Mouse (Mus musculus) erythroblast, embryonic 14.5 days (primary cell): ENCODE results near the gene Mphosph8. TPM values are rescaled to one million over a fixed set of nuclear protein-coding genes. Genes with fewer than 3 reads are reported as not detected.

Experiments used
- H3K27me3 ChIP-seq: 2 replicates; pipeline ENCODE4 v1.6.1; 2012; ENCODE audit warnings: inconsistent platforms; ENCODE audit not compliant: control insufficient read depth
- H3K36me3 ChIP-seq: 2 replicates; pipeline ENCODE4 v1.6.1; 2012; ENCODE audit warnings: mild to moderate bottlenecking, inconsistent platforms; ENCODE audit not compliant: control insufficient read depth
- H3K4me1 ChIP-seq: 2 replicates; pipeline ENCODE4 v1.6.1; 2012; ENCODE audit warnings: inconsistent platforms; ENCODE audit not compliant: control insufficient read depth
- H3K4me3 ChIP-seq: replicated peaks from 2 replicates; pipeline ENCODE3; 2012; ENCODE audit warnings: moderate library complexity, mild to moderate bottlenecking, inconsistent platforms
- H3K9me3 ChIP-seq: 2 replicates; pipeline ENCODE4 v1.6.1; 2012; ENCODE audit warnings: low read length, inconsistent platforms, mixed read lengths; ENCODE audit not compliant: control insufficient read depth
- GATA1 ChIP-seq: IDR thresholded peaks from 2 replicates; pipeline ENCODE4 v1.6.1; 2012; ENCODE audit warnings: low read length, inconsistent platforms, mixed read lengths
- TAL1 ChIP-seq: IDR thresholded peaks from 3 replicates; pipeline ENCODE4 v1.6.1; 2012; ENCODE audit warnings: low read length, inconsistent platforms, mixed read lengths
- polyA plus RNA-seq: library from polyadenylated mRNA; stranded (reverse); fragments of >175 nt; gene quantifications from 2 replicates; pipeline ENCODE4 v1.2.3, GENCODE M21; 2012

The Mphosph8 gene
- 0.53 and 0.69 TPM in 2 replicates for polyA plus RNA-seq

- Histone ChIP-seq H3K27me3 (no peaks in the 10 kb centered on the region), H3K4me3 (peak within 1 kb of the TSS; percentile 79), H3K36me3 (peaks cover 20% of the 10 kb centered on the region), H3K9me3 (no peaks in the 10 kb centered on the region), H3K4me1 (peaks cover 29% of the 10 kb centered on the region)
- no peak for TF ChIP-seq TAL1
- TF ChIP-seq GATA1: no peak
Measured at GRCm38 (mm10) chr14:56667969-56668802, at the start of gene Mphosph8. Mphosph8 (plus strand) TSS chr14:56668248.

DNA sequence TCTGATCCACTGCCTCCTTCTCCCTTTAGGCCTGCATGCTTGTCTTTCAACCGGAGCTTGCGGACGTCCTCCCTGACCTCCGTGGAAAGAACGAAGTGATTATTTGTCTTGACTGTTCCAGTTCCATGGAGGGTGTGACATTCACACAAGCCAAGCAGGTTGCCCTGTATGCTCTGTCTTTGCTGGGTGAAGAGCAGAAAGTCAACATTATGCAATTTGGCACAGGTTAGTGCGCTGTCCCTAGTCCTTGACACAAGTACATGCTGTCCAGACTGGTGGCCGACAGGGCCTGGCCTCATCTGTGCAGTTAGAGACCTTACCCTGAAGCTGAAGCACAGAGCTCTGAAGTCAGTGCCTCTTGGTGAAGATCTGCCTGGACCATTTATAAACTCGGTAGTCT, 47.6 kb upstream of the Mphosph8 start:
- TF ChIP-seq TAL1: no peak
- TF ChIP-seq GATA1: no peak
- Histone ChIP-seq H3K36me3 (no peaks in the 10 kb centered on the region; the same call in 1 of the 2 replicates), H3K9me3 (no peaks in the 10 kb centered on the region), H3K4me3 (no peak overlapping the region), H3K27me3 (no peaks in the 10 kb centered on the region), H3K4me1 (no peaks in the 10 kb centered on the region)

DNA sequence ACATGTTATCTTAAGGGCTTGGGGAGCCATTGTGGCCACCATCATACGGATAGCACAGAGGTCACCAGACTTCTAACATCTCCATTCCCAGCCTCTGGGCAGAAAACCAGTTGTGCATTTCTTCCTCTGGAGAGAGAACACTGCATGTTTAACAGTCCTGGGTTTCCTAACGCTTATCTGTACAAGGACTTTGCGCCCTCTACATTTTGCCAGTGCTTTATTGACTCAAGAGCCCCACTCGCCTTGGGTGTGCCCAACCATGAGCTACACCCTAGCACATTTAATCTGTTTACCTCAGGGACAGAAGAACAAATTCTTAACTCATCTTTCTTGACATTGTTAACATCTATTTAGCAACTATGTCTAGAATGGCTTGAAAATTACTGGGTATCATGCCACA, 41.8 kb upstream of the Mphosph8 start:
- Histone ChIP-seq H3K4me3 (no peak overlapping the region), H3K27me3 (no peaks in the 10 kb centered on the region), H3K4me1 (no peaks in the 10 kb centered on the region), H3K36me3 (peaks cover 2% of the 10 kb centered on the region; the same call in 1 of the 2 replicates), H3K9me3 (peaks cover 3% of the 10 kb centered on the region)
- TF ChIP-seq TAL1 (no peak), GATA1 (no peak)

DNA sequence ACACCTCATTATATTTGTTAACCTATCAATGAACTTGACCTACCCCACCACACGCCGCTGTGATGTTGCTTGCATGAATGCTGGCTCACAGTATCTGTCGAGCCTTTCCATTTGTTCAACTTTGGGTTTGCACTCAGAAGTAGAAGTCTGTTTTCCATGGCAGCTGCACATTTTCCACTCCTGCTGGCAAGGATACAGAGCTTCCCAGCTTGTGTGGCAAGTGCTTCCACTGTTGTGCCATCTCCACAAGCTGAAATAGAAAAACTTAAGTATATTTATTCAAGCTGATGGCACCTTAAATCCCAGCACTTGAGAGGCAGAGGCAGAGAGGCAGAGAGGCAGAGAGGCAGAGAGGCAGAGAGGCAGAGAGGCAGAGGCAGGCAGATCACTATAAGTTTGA, 39.7 kb upstream of the Mphosph8 start:
- no peak overlapping the region for H3K4me3 ChIP-seq
- no peaks in the 10 kb centered on the region for H3K4me1 ChIP-seq
- H3K9me3 ChIP-seq: peaks cover 3% of the 10 kb centered on the region
- no peak for TF ChIP-seq GATA1
- no peak for TF ChIP-seq TAL1
- H3K36me3 ChIP-seq: peaks cover 2% of the 10 kb centered on the region; the same call in 1 of the 2 replicates
- no peaks in the 10 kb centered on the region for H3K27me3 ChIP-seq

- Histone ChIP-seq H3K36me3 (peaks cover 2% of the 10 kb centered on the region; the same call in 1 of the 2 replicates), H3K9me3 (peaks cover 3% of the 10 kb centered on the region), H3K4me3 (no peak overlapping the region), H3K4me1 (peaks cover under 1% of the 10 kb centered on the region), H3K27me3 (no peaks in the 10 kb centered on the region)
- TF ChIP-seq GATA1 (no peak), TAL1 (no peak)
Measured at GRCm38 (mm10) chr14:56631109-56631508, 36.9 kb upstream of the Mphosph8 start.

- Histone ChIP-seq H3K9me3 (no peaks in the 10 kb centered on the region), H3K4me1 (no peaks in the 10 kb centered on the region), H3K27me3 (no peaks in the 10 kb centered on the region), H3K4me3 (no peak overlapping the region), H3K36me3 (no peaks in the 10 kb centered on the region; the same call in 1 of the 2 replicates)
- TF ChIP-seq GATA1 (no peak), TAL1 (no peak)
Measured at GRCm38 (mm10) chr14:56647206-56647605, 20.8 kb upstream of the Mphosph8 start.

DNA sequence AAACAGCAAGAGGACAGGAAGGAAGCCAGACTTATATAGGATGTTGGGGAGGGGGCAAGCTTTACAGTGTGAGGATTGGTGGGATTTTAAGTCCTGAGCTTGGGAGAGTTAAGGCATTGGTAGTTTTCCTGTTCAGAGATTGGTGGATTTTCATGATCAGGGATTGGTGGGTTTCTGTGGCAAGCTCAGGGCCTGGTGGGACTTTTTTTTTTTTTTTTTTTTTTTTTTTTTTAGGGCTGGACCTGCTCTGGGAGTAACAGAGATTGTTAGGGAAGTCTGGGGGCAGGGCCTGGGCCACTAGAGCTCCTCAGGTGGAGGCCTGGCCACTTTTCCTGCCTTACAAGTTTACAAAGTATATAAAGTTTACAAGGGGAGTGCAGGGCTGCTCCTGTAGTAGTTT, 18.6 kb upstream of the Mphosph8 start:
- H3K36me3 ChIP-seq: no peaks in the 10 kb centered on the region; the same call in 1 of the 2 replicates
- TF ChIP-seq TAL1 (no peak), GATA1 (no peak)
- H3K9me3 ChIP-seq: no peaks in the 10 kb centered on the region
- no peak overlapping the region for H3K4me3 ChIP-seq
- H3K4me1 ChIP-seq: no peaks in the 10 kb centered on the region
- no peaks in the 10 kb centered on the region for H3K27me3 ChIP-seq

DNA sequence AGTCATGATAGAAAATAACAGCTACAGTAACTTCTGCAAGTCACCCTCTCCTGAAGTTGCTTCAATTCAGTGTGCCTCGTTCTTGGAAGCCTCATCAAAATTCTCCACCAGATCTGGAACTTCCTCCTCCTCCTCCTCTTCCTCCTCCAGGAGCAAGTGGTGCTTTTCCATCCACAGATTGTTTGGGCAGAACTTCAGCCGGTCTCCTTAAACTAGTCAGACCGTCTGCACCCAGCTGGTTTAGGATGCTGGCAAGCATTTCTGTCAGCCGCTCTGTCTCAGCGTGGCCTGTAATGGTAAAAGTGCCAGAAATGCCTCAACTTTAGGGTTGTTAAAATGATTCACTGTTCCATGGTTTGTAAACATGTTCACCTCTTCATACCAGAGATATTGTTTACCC, 2.4 kb upstream of the Mphosph8 start:
- peaks cover 27% of the 10 kb centered on the region for H3K4me1 ChIP-seq
- H3K9me3 ChIP-seq: no peaks in the 10 kb centered on the region
- no peak overlapping the region for H3K4me3 ChIP-seq
- no peak for TF ChIP-seq TAL1
- no peak for TF ChIP-seq GATA1
- H3K27me3 ChIP-seq: no peaks in the 10 kb centered on the region
- peaks cover 3% of the 10 kb centered on the region for H3K36me3 ChIP-seq

DNA sequence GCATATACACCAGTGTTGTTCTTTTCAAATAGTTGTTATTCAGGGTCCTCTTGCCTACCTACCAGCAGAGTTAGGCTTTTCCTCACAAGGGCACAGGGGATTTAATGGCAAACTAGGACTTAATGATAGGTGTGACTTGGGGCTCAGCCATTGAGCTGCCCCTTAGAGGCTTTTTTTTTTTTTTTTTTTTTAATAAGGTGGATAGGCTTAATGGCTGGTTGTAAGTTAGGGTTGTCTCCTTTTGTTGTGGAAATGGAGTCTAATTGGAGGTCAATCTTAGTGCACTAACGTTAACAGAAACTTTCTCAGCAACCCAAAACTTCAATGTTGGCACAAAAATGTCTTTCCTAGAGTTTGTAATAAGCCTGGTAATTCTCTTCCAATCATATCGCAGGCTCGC, 1.1 kb upstream of the Mphosph8 start:
- no peaks in the 10 kb centered on the region for H3K27me3 ChIP-seq
- no peaks in the 10 kb centered on the region for H3K9me3 ChIP-seq
- H3K4me3 ChIP-seq: peak overlapping the region; percentile 79
- H3K4me1 ChIP-seq: peaks cover 29% of the 10 kb centered on the region
- no peak for TF ChIP-seq TAL1
- peaks cover 9% of the 10 kb centered on the region for H3K36me3 ChIP-seq
